Mouse (Mus musculus): Measurements from ENCODE around the gene Sipa1l1. TPM values are rescaled to one million over a fixed set of nuclear protein-coding genes. Genes with fewer than 3 reads are reported as not detected.

Sipa1l1 gene
- polyA plus RNA-seq, 1 experiment = 181 TPM

GRCm38 (mm10) chr12:82495936-82496335 lies 326.8 kb downstream of the Sipa1l1 start:
- DNase-seq (ENCODE audit: extremely low spot score in 1 of 2, low spot score in 1 of 2) = no peak

GRCm38 (mm10) chr12:82497866-82498631 lies 328.9 kb downstream of the Sipa1l1 start:
- peak; percentile 28 to 86 for DNase-seq (ENCODE audit: extremely low spot score in 1 of 2, low spot score in 1 of 2)

- no peak for DNase-seq (ENCODE audit: extremely low spot score in 1 of 2, low spot score in 1 of 2)
Observed at GRCm38 (mm10) chr12:82498701-82499100, 329.6 kb downstream of the Sipa1l1 start.

- no peak for DNase-seq (ENCODE audit: extremely low spot score in 1 of 2, low spot score in 1 of 2)
Observed at GRCm38 (mm10) chr12:82499731-82500130, 330.6 kb downstream of the Sipa1l1 start.

All from frontal cortex, adult 2 months (tissue).